Mouse (Mus musculus): ENCODE results near the gene Fkbp8. TPM values are rescaled to one million over a fixed set of nuclear protein-coding genes. Genes with fewer than 3 reads are reported as not detected.
A peak's percentile ranks its signal among the peaks of the same experiment; 100 is the strongest.

The Fkbp8 gene
- polyA plus RNA-seq, 1 experiment: 305 TPM

DNA sequence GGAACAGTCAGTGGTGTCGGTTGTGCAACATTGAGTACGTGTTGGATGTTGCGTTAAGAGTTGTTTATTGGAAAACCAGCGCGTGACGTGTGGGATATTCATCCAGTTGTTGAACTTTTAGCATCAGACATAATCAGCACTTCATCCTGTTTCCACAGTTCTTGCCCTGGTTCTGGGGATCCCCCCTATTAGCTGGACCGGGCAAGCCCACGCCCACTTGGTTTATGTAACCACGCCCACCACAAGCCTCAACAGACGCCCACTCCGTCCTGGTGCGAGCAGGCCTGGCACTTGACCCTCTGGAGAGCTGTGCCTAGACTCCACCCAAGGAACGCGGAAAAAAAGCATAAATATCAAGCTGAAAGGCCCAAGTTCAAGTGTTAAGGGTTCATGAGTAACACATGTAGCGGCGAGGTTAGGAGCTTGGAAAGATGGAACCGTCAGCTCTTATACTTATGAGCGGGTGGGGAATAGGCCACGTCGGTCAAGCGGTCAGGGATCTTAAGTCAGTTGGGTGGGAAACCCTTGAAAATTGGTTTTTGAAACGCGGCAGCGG, 10.6 kb downstream of the Fkbp8 start:
- TF ChIP-seq CTCF (IDR thresholded peaks at IDR 0.05; ENCODE audit: extremely low read depth, insufficient read depth, insufficient read length, insufficient replicate concordance) (no peak), POLR2A (IDR thresholded peaks at IDR 0.05; ENCODE audit: low read depth, low read length) (no peak)
- Histone ChIP-seq H3K27ac (ENCODE audit: insufficient read depth, low read length) (peak overlapping the region; percentile 74), H3K4me1 (ENCODE audit: control insufficient read depth, insufficient read depth, insufficient read length) (peaks cover 13% of the 10 kb centered on the region; the same call in 1 of the 2 replicates), H3K4me3 (ENCODE audit: extremely low read depth, insufficient read depth, insufficient read length) (peak overlapping the region; percentile 67), H3K36me3 (ENCODE audit: control insufficient read depth, insufficient read depth, low read length) (peaks cover 10% of the 10 kb centered on the region), H3K27me3 (ENCODE audit: control insufficient read depth, insufficient read depth, low read length) (no peaks in the 10 kb centered on the region)
- peak in 1 of 2 experiments; percentile 53 for DNase-seq (ENCODE audit: low read depth in 1 of 2, low spot score in 2 of 2)
- 21% methylated on average over 24 of the region's 24 CpGs for WGBS

DNA sequence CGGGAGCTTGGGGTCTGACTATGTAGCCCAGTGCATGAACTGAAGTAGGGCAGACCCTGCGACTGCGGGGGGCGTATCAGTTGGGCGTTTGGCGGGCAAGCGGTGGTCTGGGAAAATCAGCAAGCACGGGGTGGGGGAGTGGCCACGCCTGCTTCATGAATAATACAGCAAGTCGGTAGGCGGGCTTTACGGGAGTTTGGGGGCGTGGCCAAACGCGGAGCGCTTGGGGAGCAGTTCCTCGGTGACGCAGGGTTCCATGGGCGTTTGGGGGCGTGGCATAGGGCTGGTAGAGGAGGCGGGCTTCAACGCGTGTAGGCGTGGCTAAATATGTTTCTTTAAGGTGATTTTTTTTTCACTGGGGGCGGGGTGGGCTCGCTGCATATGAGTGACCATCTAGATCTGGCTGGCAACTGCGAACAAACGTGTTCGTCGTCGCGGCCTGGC, 11.1 kb downstream of the Fkbp8 start:
- H3K27me3 ChIP-seq (ENCODE audit: control insufficient read depth, insufficient read depth, low read length): no peaks in the 10 kb centered on the region
- 1% methylated on average over 32 of the region's 32 CpGs for WGBS

DNA sequence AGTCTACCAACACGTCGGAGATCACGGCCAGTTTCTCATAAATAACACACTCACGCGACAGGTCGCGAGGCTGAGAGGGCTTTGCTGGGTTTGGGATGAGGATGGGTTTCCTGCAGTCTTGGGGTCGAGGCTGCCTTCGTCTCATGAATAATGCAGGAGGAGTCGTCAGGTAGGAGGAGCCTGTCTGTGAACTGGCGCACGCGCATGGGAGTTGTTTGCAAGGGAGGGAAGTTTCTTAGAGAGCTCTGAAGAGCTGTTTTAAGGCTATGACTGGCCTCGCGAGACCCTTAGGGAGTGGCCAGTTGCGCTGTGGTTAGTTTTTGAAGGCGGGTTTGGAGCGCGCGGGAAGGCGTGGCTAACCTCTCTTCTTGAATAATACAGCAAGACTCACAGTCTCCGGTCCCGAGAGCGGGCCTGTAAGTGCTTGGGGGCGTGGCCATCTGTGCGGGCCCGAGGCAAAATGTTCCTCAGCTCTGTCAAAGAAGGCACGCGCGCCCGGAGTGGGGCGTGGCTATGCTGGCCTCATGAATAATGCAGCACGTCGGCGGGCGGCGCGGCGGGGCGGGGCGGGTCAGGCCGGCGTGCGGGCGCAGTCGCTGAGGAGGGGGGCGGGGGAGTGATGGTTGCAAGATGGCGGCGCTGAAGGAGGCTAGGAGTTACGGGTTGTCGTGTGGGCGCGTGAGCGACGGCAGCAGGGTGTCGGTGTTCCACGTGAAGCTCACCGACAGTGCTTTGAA, 11.7 kb downstream of the Fkbp8 start, which contains the start of gene Ell:
TSS of gene Ell (plus strand) at position 381 of the 737 bp plus-strand sequence.
- peak; percentile 97 to 99 for DNase-seq (ENCODE audit: low read depth in 1 of 2, low spot score in 2 of 2)
- peaks cover 5% of the 10 kb centered on the region for H3K36me3 ChIP-seq (ENCODE audit: control insufficient read depth, insufficient read depth, low read length)
- TF ChIP-seq POLR2A (IDR thresholded peaks at IDR 0.05; ENCODE audit: low read depth, low read length): peak; percentile 75
- no peak for TF ChIP-seq CTCF (IDR thresholded peaks at IDR 0.05; ENCODE audit: extremely low read depth, insufficient read depth, insufficient read length, insufficient replicate concordance)
- no peaks in the 10 kb centered on the region for H3K27me3 ChIP-seq (ENCODE audit: control insufficient read depth, insufficient read depth, low read length)
- peaks cover 13% of the 10 kb centered on the region; the same call in 1 of the 2 replicates for H3K4me1 ChIP-seq (ENCODE audit: control insufficient read depth, insufficient read depth, insufficient read length)
- H3K27ac ChIP-seq (ENCODE audit: insufficient read depth, low read length): peak within 1 kb of the TSS; percentile 91
- WGBS: under 1% methylated on average over 58 of the region's 58 CpGs
- peak within 1 kb of the TSS; percentile 90 for H3K4me3 ChIP-seq (ENCODE audit: extremely low read depth, insufficient read depth, insufficient read length)

More for the DNA sequence above, 11.1 kb downstream of the Fkbp8 start:
- Histone ChIP-seq H3K27ac (ENCODE audit: insufficient read depth, low read length) (peak overlapping the region; percentile 91), H3K4me3 (ENCODE audit: extremely low read depth, insufficient read depth, insufficient read length) (peak overlapping the region; percentile 90), H3K36me3 (ENCODE audit: control insufficient read depth, insufficient read depth, low read length) (peaks cover 10% of the 10 kb centered on the region), H3K4me1 (ENCODE audit: control insufficient read depth, insufficient read depth, insufficient read length) (peaks cover 13% of the 10 kb centered on the region; the same call in 1 of the 2 replicates)
- DNase-seq (ENCODE audit: low read depth in 1 of 2, low spot score in 2 of 2): peak; percentile 96 to 99
- TF ChIP-seq POLR2A (IDR thresholded peaks at IDR 0.05; ENCODE audit: low read depth, low read length) (no peak), CTCF (IDR thresholded peaks at IDR 0.05; ENCODE audit: extremely low read depth, insufficient read depth, insufficient read length, insufficient replicate concordance) (no peak)

DNA sequence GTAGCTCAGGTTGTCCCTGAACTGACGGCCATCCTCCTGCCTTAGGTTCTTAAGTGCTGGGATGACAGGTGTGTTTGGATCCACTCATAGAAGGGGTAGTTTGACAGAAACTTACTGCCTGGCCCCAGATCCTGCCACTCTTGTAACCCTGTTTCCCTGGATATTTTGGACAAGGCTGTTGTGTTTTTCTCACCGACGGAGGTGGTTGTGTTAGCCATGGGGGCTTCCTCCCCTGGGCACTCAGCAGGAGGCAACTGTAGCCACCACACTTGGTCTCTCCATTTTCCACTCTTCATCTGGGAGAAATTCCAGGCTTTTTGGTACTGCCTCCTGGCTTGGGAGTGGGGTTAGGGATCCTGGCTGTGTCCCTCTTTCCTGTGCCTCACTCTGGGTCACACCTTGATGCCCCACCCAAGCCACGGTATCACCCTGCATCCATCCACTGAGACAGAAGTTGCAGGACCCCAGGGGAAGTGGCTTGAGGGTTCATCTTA, 12.5 kb downstream of the Fkbp8 start:
- peak overlapping the region; percentile 85 for H3K27ac ChIP-seq (ENCODE audit: insufficient read depth, low read length)
- H3K4me3 ChIP-seq (ENCODE audit: extremely low read depth, insufficient read depth, insufficient read length): peak overlapping the region; percentile 90
- 2% methylated on average over 4 of the region's 4 CpGs for WGBS
- peaks cover 13% of the 10 kb centered on the region; the same call in 1 of the 2 replicates for H3K4me1 ChIP-seq (ENCODE audit: control insufficient read depth, insufficient read depth, insufficient read length)
- H3K27me3 ChIP-seq (ENCODE audit: control insufficient read depth, insufficient read depth, low read length): no peaks in the 10 kb centered on the region
- TF ChIP-seq POLR2A (IDR thresholded peaks at IDR 0.05; ENCODE audit: low read depth, low read length): no peak
- no peak for TF ChIP-seq CTCF (IDR thresholded peaks at IDR 0.05; ENCODE audit: extremely low read depth, insufficient read depth, insufficient read length, insufficient replicate concordance)
- no peaks in the 10 kb centered on the region; the same call in 1 of the 2 replicates for H3K36me3 ChIP-seq (ENCODE audit: control insufficient read depth, insufficient read depth, low read length)
- no peak for DNase-seq (ENCODE audit: low read depth in 1 of 2, low spot score in 2 of 2)

DNA sequence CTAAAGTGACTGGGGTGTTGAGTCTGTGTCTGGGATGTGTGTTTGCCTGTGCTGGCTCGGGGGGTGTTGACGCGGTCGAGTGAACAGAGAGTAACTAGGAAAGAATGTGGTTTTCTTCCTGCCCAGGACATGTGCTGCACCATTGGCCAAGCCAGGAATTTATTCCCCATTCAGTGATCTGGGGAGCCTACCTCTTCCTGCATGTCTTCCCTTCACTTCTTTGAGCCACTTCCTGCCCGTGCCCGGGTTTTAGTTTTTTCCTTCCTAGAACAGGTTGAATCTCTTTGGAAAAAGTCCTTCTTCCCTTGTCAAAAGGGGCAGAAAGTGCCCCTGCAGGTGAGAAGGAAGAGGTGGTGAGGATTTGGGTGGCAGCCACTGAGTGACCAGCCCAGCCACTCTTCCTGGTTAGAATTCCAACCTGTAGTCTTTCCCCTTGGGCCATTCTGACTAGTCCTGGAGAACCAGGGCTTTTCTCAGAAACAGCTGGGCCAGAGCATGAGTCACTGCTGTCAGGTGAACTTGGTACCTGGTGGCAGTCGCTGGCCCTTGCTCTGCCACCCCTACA, 13.1 kb downstream of the Fkbp8 start:
- TF ChIP-seq POLR2A (IDR thresholded peaks at IDR 0.05; ENCODE audit: low read depth, low read length) (no peak), CTCF (IDR thresholded peaks at IDR 0.05; ENCODE audit: extremely low read depth, insufficient read depth, insufficient read length, insufficient replicate concordance) (no peak)
- Histone ChIP-seq H3K4me3 (ENCODE audit: extremely low read depth, insufficient read depth, insufficient read length) (peak overlapping the region; percentile 90), H3K27me3 (ENCODE audit: control insufficient read depth, insufficient read depth, low read length) (no peaks in the 10 kb centered on the region), H3K4me1 (ENCODE audit: control insufficient read depth, insufficient read depth, insufficient read length) (peaks cover 13% of the 10 kb centered on the region; the same call in 1 of the 2 replicates), H3K27ac (ENCODE audit: insufficient read depth, low read length) (no peak overlapping the region), H3K36me3 (ENCODE audit: control insufficient read depth, insufficient read depth, low read length) (no peaks in the 10 kb centered on the region)
- DNase-seq (ENCODE audit: low read depth in 1 of 2, low spot score in 2 of 2): no peak
- WGBS: 18% methylated on average over 7 of the region's 7 CpGs

DNA sequence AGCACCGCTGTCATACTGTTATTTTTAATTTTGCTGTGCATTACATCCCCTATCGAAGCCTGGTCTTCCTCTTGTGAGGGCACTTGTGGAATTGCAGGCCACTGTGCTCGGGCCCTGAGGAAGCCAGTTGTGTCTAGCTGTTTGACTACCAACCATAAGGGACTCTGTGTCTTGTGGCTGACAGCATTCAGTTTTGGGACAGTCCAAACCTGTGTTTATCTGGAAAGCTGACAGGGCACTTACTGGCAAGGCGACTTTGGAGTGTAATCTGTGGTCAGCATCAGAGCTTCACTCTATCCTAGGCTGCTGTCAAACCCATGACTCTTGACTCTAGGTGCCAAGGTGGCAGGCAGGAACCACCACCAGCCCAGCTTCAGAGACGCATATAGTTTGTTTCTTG, 13.6 kb downstream of the Fkbp8 start:
- Histone ChIP-seq H3K27me3 (ENCODE audit: control insufficient read depth, insufficient read depth, low read length) (no peaks in the 10 kb centered on the region), H3K4me3 (ENCODE audit: extremely low read depth, insufficient read depth, insufficient read length) (no peak overlapping the region), H3K36me3 (ENCODE audit: control insufficient read depth, insufficient read depth, low read length) (no peaks in the 10 kb centered on the region), H3K27ac (ENCODE audit: insufficient read depth, low read length) (no peak overlapping the region), H3K4me1 (ENCODE audit: control insufficient read depth, insufficient read depth, insufficient read length) (peaks cover 13% of the 10 kb centered on the region; the same call in 1 of the 2 replicates)
- TF ChIP-seq CTCF (IDR thresholded peaks at IDR 0.05; ENCODE audit: extremely low read depth, insufficient read depth, insufficient read length, insufficient replicate concordance) (no peak), POLR2A (IDR thresholded peaks at IDR 0.05; ENCODE audit: low read depth, low read length) (no peak)
- WGBS: 55% methylated on average over 5 of the region's 5 CpGs
- no peak for DNase-seq (ENCODE audit: low read depth in 1 of 2, low spot score in 2 of 2)

Measured in spleen, adult 2 months (tissue).